In the genomic region with DNA sequence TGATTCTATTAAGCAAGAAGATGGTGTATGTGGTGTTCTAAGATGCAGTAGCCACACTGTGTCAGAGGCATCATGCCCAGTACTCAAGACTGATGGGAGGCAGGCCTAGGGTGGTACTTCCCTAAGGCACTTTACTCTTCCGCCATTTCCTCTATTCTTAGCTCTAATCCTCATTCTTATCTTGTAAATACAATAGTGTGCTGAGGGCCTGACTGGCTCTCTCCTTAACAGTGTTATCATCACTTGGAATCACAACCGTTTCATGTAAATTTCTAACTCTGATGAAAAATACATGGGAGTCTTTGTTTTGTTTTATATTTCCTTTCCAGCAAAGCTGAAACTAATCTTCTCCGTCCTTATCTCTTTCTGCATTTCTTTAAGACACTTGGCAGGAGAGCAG, we compare ENCODE assay signal across 18 mouse cellular contexts.
A peak's percentile ranks its signal among the peaks of the same experiment; 100 is the strongest.
DNase-seq lines count a peak whose midpoint lies in the region; ATAC-seq and TF ChIP-seq lines count a peak whose summit lies in the region.
"Had no signal": no experiment of that assay in that cellular context is flagged by ENCODE, and none has a peak within 500 bp of the region (broad histone marks: within the 10 kb centered on the region; RNA-seq: fewer than 3 reads in every experiment).

No protein-coding gene starts in this region.

- 57% methylated on average over 3 of the region's 3 CpGs for WGBS in embryonic facial prominence, embryonic 14.5 days
- WGBS in embryonic facial prominence, embryonic 10.5 days: 73% methylated on average over 3 of the region's 3 CpGs
- WGBS in lung, postnatal 0 days: 40% methylated on average over 3 of the region's 3 CpGs

- no peak overlapping the region for H3K27ac ChIP-seq in embryonic facial prominence, embryonic 14.5 days (replicated peaks; ENCODE audit: low read depth, low read length)
- no peak overlapping the region for H3K27ac ChIP-seq in embryonic facial prominence, embryonic 10.5 days (replicated peaks)
- no peak overlapping the region for H3K27ac ChIP-seq in lung, postnatal 0 days (ENCODE audit: low read length)
- H3K27ac ChIP-seq: embryonic facial prominence, embryonic 12.5 days; embryonic facial prominence, embryonic 15.5 days; forebrain, embryonic 10.5 days; forebrain, embryonic 12.5 days had no signal

- H3K27me3 ChIP-seq in embryonic facial prominence, embryonic 14.5 days (replicated peaks; ENCODE audit: control insufficient read depth, insufficient read depth, low read length): no peaks in the 10 kb centered on the region
- no peaks in the 10 kb centered on the region for H3K27me3 ChIP-seq in embryonic facial prominence, embryonic 10.5 days (replicated peaks; ENCODE audit: low read depth, poor library complexity, severe bottlenecking)
- no peaks in the 10 kb centered on the region for H3K27me3 ChIP-seq in lung, postnatal 0 days (replicated peaks; ENCODE audit: insufficient read depth, low read length)
- H3K27me3 ChIP-seq in G1E (ENCODE audit: insufficient read depth, low read length): no peaks in the 10 kb centered on the region
- H3K27me3 ChIP-seq: CH12.LX; embryonic facial prominence, embryonic 12.5 days; embryonic facial prominence, embryonic 15.5 days; forebrain, embryonic 12.5 days had no signal

- no peak overlapping the region for H3K9ac ChIP-seq in embryonic facial prominence, embryonic 14.5 days (ENCODE audit: low read depth, low read length)
- H3K9ac ChIP-seq in lung, postnatal 0 days (replicated peaks; ENCODE audit: low read depth): no peak overlapping the region
- H3K9ac ChIP-seq: embryonic facial prominence, embryonic 12.5 days; embryonic facial prominence, embryonic 15.5 days; forebrain, embryonic 12.5 days had no signal

- no peak for ATAC-seq in embryonic facial prominence, embryonic 14.5 days (ENCODE audit: low read depth)
- ATAC-seq in lung, postnatal 0 days: no peak
- peak; percentile 87 for ATAC-seq in G1E (ENCODE audit: extremely low read depth, insufficient number of reproducible peaks, low FRiP score, poor library complexity, severe bottlenecking)
- ATAC-seq: CD4-positive, CD25-positive, alpha-beta regulatory T cell, adult 4 months had no signal

- no peaks in the 10 kb centered on the region for H3K36me3 ChIP-seq in embryonic facial prominence, embryonic 14.5 days (ENCODE audit: control insufficient read depth, insufficient read depth, low read length)
- no peaks in the 10 kb centered on the region for H3K36me3 ChIP-seq in embryonic facial prominence, embryonic 10.5 days (replicated peaks)
- no peaks in the 10 kb centered on the region for H3K36me3 ChIP-seq in lung, postnatal 0 days (ENCODE audit: insufficient read depth, low read length)
- no peaks in the 10 kb centered on the region for H3K36me3 ChIP-seq in G1E (replicated peaks)
- H3K36me3 ChIP-seq: embryonic facial prominence, embryonic 12.5 days; embryonic facial prominence, embryonic 15.5 days; forebrain, embryonic 10.5 days; forebrain, embryonic 12.5 days had no signal

- H3K4me3 ChIP-seq in embryonic facial prominence, embryonic 14.5 days (ENCODE audit: low read depth, low read length): no peak overlapping the region
- no peak overlapping the region for H3K4me3 ChIP-seq in embryonic facial prominence, embryonic 10.5 days
- H3K4me3 ChIP-seq in lung, postnatal 0 days (ENCODE audit: low read depth, low read length): no peak overlapping the region
- no peak overlapping the region for H3K4me3 ChIP-seq in G1E (ENCODE audit: low read depth, low read length)
- H3K4me3 ChIP-seq: embryonic facial prominence, embryonic 12.5 days; embryonic facial prominence, embryonic 15.5 days; erythroblast, embryonic 14.5 days; forebrain, embryonic 10.5 days; forebrain, embryonic 12.5 days had no signal

- H3K4me1 ChIP-seq in embryonic facial prominence, embryonic 14.5 days (ENCODE audit: control insufficient read depth, insufficient read depth, low read length): no peaks in the 10 kb centered on the region
- no peaks in the 10 kb centered on the region for H3K4me1 ChIP-seq in embryonic facial prominence, embryonic 10.5 days
- no peaks in the 10 kb centered on the region for H3K4me1 ChIP-seq in lung, postnatal 0 days (ENCODE audit: insufficient read depth, low read depth, low read length)
- peaks cover 7% of the 10 kb centered on the region; the same call in 1 of the 2 replicates for H3K4me1 ChIP-seq in G1E (ENCODE audit: insufficient read depth, low read depth, low read length)
- H3K4me1 ChIP-seq: embryonic facial prominence, embryonic 12.5 days; embryonic facial prominence, embryonic 15.5 days; forebrain, embryonic 12.5 days had no signal

- H3K4me2 ChIP-seq in embryonic facial prominence, embryonic 14.5 days (ENCODE audit: low read depth, low read length): no peak overlapping the region
- no peak overlapping the region for H3K4me2 ChIP-seq in lung, postnatal 0 days (replicated peaks; ENCODE audit: low read depth, low read length)
- H3K4me2 ChIP-seq: embryonic facial prominence, embryonic 12.5 days; embryonic facial prominence, embryonic 15.5 days; forebrain, embryonic 12.5 days had no signal

- no peak for TF ChIP-seq EP300 in lung, postnatal 0 days (IDR thresholded peaks at IDR 0.05)

- TF ChIP-seq CTCF in lung, postnatal 0 days (IDR thresholded peaks at IDR 0.05): no peak
- TF ChIP-seq CTCF in G1E (IDR thresholded peaks at IDR 0.05; ENCODE audit: low read depth, low read length): no peak

- peak; percentile 20 for DNase-seq in embryonic facial prominence, embryonic 14.5 days (ENCODE audit: low spot score)
- DNase-seq in embryonic facial prominence, embryonic 10.5 days (ENCODE audit: low spot score): no peak
- peak; percentile 11 for DNase-seq in lung, postnatal 0 days (ENCODE audit: low spot score)
- DNase-seq in lung, postnatal 4 days: no peak
- DNase-seq in G1E (ENCODE audit: low spot score) (no peak), MN1 (ENCODE audit: low spot score) (peak; percentile 65)
- DNase-seq in embryo, embryonic 11 days: no peak
- DNase-seq: adrenal gland, adult 8-10 months; adrenal gland, postnatal 14 days; adrenal gland, postnatal 36 days; B cell, adult 2 months had no signal

- no peaks in the 10 kb centered on the region for H3K9me3 ChIP-seq in embryonic facial prominence, embryonic 14.5 days (ENCODE audit: control insufficient read depth, low read length)
- no peaks in the 10 kb centered on the region for H3K9me3 ChIP-seq in embryonic facial prominence, embryonic 10.5 days
- H3K9me3 ChIP-seq in lung, postnatal 0 days (ENCODE audit: low read length): no peaks in the 10 kb centered on the region
- no peaks in the 10 kb centered on the region for H3K9me3 ChIP-seq in G1E (replicated peaks)
- H3K9me3 ChIP-seq: embryonic facial prominence, embryonic 12.5 days; embryonic facial prominence, embryonic 15.5 days; forebrain, embryonic 10.5 days; forebrain, embryonic 12.5 days had no signal

Comparison
In these comparisons a context has a peak if more than half of its experiments do, and no peak if none do; other contexts are left out.
1. DNase-seq: peak in embryonic facial prominence, embryonic 14.5 days (single experiment), lung, postnatal 0 days (single experiment) and MN1 (single experiment); none in embryonic facial prominence, embryonic 10.5 days (single experiment), lung, postnatal 4 days (0 of 2), G1E (single experiment) and embryo, embryonic 11 days (single experiment).